Mouse (Mus musculus): ENCODE measurements at regions not wholly inside any gene's neighbourhood (a gene's known extent, or its start where the extent isn't known, plus 50 kb on each side); places are given as distances from the start of the nearest gene placed in this dataset.
A peak's percentile ranks its signal among the peaks of the same experiment; 100 is the strongest.

DNA sequence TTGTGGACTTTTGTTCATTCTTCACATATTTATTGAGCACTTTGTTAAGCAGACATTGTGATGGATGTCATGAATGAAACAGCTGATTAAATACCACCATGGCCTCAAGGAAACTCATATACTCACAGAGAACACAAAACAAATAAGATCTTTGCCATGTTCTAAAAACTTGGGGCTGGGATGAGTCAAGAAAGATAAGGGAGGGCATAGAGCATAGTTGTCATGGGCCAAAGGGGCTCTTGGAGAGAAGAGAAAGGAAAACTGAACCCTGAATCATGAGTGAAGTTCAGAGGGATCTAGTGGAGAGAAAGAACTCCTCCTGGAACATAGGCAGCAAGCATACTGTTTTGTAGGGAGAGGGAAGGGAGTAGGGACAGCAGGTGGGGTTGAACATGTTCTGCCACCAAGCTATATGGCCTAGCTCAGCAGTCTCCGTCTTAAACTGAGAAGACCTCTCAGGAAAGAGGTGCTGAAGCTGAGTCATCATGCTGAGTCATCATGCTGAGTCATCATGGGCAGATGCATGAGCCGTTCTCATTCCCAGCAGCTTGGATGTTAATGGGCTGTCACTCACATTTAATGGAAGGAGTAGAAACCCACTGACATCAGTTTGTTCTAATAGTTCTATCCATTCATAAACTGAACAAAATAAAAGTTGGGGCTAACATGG lies 69.6 kb downstream of the Cetn3 start:
- DNase-seq (ENCODE audit: low spot score), result no peak

DNA sequence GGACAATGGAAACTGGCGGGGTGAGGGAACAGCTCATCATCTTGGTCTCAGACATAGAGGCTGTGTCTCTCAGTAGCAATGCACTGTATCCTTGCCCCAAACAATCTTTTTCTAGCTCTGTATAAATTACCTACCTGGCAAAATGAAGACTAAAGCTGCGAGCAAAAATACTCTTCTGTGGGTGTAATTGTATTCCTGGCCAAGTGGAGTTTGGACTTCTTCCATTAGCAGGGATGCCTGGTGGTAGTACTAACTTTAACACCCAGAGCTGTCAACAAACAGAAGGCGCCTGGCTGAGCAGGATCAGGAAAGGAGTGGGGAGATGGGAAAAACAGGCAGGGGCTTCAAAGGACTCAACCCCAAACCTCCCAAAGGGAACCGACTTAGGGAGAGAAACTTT lies 73.2 kb downstream of the Cetn3 start:
- DNase-seq (ENCODE audit: low spot score), result no peak

DNA sequence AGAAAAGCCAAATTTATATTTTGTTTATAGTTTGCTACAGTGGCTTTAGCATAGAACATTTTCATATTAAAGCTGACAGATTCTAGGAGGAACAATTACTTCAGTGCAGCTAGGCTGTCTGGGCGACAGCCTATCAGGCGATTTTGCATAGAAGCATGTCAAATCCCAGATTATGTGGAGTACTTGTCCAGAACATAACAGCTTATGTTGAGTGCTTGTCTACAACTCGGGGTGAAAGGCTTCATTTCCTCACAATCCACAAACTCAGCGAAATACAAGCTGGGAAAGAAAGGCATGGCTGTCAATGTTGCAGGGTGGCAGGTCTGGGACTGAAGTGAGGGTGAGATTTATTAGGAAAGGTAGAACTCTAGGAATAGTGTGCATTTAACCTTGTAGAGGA lies 77.8 kb downstream of the Cetn3 start:
- no peak for DNase-seq (ENCODE audit: low spot score)

DNA sequence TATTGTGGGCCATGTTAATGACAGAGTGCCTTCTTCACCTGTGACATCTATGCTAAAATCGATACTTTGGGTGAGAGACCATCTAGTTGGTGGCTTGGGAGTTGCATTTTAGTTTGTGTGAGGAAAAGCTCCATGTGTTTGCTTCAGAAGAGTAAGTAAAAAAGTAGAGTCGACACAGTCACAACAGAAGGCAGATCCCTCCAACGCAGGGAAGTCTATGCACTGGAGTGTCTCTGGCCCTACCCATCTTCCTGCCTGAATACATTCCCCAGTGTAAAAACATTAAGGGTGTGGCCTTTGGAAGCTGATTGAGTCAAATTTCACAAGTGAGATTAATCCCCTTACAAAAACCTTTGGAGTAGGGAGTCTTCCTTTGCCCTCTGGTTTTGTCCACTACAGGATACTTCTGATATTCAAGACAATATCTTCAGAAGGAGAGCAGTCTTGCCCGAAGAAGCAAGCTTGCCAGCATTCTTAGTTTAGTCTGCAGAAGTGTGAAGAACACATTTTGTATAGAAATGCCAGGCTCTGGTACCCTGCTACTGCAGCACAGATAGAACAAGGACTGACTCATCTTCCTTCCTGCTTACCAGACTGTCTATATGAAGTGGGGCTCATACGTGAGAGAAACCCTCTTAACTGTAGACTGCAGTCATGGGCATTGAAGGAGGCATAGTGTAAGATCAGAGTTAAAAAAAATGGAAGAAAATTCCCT lies 79.2 kb downstream of the Cetn3 start:
- DNase-seq (ENCODE audit: low spot score), result no peak

DNA sequence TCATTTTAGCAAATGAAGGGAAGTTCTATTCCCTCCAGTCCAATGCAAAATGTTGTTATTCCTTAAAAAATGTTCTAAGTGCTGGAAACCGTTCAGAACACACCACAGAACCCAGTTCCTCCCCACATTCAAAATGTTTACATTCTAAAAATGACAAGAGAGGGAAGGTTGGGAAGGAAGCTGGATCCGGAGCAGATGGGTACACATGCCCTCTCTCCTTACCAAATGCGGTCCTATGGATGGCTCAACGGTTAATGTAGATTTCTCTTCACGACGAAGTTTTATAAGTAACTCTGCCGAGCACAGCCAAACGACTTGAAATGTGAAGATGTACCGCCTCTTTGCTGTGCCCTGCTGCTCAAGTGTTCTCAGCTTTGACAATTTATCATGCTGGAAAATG lies 88.3 kb downstream of the Cetn3 start:
- no peak for DNase-seq (ENCODE audit: low spot score)

DNA sequence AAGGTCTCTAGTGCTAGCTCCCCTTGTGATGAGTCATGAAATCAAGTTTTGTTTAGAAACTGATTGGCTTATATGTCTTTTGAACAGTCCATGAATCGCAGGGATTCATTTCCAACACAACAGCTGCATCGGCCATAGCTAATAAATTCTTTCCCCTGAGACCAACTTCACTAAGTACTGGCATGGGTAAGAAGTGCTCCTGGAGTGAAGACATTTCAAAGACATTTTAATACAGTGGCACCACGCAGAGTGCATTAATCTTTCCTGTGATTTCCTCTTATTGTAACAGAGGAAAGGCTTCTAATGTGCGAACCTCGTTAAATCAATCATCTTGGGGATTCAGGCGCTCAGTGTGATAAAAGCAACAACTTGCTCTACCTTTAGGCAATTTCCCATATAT lies 103.0 kb downstream of the Cetn3 start:
- no peak for DNase-seq (ENCODE audit: low spot score)

DNA sequence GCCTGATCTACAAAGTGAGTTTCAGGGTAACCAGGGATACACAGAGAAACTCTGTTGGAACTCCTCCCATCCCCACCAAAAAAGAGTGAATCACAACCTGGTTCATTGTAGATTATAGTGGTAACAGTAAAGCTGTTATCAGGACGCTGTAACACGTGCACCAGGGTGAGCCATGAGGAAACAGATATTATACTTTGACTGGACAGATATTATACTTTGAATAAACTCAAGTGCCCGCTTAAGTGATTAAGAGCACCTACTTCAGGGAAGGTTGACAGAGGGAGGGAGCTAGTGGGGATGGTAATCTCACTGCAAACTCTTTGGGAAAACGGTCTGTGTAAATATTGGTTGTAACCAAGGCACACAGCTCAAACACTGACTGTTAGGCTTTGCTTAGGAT lies 147.4 kb downstream of the Cetn3 start:
- DNase-seq (ENCODE audit: low spot score), result no peak

DNA sequence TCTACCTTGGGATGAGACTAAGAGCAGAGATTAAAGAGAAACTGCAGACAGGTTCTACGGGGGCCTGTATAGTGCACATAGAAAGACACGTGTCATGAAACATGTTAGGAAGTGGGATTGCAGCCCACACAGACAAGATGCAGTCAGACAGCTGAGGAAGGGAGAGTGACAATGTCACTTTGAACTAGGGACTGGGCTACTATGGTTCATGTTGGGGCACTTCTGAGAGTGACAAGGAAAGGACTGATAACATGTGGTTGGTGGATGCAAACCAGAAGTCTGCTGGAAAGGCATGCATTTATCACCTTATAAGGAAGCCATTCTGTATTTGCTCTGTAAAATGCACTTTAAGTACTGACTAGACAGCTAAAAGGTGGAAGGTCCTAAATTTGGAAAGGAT lies 148.3 kb downstream of the Cetn3 start:
- no peak for DNase-seq (ENCODE audit: low spot score)

DNA sequence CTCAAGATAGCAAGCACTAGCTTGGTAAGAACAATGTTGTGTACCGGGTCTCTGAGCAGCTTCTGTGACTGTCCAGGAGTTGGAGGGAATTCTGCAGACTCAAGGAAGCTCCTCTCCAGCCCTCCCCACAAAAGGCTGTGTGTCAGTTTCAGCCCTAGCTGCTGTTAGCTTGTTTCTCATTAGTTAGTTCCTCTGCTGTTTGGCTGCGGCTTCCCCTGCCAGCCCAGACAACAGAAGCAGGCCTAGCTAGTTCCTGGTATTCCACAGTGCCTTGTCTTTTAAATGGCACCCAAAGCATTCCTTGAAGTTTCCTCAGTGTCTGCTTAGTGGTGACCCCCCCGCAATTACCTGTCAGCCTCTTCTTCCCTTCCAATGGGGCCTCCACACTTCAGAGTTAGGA lies 154.2 kb downstream of the Cetn3 start:
- no peak for DNase-seq (ENCODE audit: low spot score)

DNA sequence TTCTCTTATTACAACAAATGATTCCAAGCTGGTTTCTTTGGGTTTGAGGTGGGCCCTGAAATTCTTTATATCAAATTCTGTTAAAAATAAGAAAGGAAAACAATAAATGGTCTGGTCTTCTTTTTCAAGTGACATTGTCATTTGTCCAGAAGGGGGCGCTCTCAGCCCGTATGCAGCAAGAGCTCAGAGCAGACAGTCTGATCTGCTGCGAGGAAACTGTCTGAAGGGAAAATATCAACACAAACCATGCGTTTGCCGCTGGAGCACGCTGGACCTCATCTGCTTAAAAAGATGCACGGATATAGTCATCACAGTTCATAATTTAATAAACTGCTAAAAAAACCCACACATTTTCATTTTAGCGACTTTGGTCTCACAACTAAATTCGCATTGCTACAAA lies 161.2 kb downstream of the Cetn3 start:
- peak; percentile 68 for DNase-seq (ENCODE audit: low spot score)

DNA sequence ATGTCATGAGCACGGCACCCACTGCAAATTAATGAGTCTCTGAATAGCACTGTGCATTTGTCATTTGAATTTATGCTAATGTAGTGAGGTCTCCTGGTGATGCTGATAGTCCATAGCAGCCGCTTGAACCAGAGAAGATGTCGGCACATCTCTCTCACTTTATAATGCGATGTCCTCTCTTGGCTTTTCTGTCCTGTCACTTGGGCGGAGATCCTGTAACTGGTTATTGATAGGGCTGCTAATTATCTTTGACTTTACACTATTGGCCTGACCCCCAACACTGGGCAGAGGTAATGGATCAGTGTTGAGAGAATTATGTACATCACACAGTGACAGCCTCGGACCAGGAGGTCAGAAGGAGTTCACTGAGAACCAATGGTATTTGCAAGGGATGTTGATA lies 161.6 kb downstream of the Cetn3 start:
- DNase-seq (ENCODE audit: low spot score), result no peak

DNA sequence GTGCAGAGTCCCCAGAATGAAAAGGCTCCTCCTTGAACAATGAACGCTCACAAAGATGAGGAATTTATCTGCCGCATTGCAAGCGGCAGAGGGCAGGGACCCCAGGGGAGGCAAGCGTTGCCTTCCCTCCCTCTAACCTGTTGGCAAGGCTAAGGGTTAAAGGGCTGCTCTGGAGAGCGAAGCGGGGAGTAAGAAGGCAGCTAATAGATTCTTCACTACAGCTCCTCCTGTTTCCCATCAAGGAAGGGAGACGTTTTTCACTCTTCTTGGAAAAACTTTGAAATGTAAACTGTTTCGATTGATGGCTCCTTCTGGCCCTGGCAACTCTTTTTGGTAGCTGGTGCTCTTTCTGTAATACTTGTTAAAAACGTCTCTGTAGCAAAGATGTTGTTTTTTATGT lies 162.9 kb downstream of the Cetn3 start:
- DNase-seq (ENCODE audit: low spot score), result no peak

DNA sequence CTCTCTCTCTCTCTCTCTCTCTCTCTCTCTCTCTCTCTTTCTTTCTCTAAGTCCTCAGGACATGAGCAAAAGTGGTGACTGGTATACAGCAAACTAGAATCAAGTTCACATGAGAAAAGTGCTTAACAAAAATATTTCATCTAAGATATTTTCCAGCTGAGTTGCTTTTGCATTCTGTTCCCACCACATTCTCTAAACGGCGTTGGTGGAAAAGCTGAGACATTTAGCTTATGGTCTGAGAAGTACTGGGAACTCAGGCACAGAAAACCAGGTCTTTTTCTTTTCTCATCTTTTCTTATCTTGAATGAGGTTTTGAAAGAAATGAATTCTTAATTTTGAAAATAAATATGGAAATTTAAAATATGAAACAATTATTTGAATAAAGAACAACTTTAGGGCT lies 182.6 kb downstream of the Cetn3 start:
- DNase-seq (ENCODE audit: low spot score), result no peak

DNA sequence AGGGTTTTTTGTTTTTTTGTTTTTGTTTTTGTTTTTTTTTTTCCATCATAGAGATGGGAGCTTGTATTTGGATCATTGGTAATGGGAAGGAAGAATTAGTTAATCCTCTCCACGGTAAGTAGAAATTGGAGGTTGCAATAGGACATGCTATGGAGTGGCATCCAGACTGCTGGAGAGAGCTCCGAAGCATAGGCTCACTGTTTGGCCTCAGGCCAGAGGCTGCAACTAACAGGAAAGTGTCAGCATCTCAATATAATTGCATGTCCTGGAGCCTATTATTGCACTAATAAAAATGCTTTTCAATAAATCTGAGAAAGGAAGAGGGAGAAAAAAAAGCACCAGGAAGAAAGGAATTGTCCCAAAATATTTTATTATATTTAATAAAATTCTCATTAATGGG lies 193.0 kb downstream of the Cetn3 start:
- DNase-seq (ENCODE audit: low spot score), result no peak

DNA sequence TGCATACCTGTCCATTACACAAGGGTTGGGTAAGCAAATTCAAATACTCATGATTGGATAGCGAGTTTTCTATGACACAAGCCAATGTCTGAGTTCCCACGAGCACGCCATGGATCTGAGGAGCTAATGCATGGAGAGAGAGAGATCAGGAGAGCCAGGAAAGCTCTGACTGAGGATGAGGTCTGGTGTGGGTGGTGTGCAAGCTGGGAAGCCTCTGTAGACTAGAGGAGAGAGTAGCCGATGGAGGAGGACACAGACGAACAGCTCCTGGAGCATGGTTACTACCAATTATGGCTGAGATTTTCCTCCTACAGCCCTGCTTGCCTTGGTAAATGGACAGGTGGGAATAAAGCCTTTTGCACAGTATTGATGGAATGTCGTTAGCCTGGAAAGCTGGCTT lies 195.1 kb downstream of the Cetn3 start:
- DNase-seq (ENCODE audit: low spot score), result no peak

DNA sequence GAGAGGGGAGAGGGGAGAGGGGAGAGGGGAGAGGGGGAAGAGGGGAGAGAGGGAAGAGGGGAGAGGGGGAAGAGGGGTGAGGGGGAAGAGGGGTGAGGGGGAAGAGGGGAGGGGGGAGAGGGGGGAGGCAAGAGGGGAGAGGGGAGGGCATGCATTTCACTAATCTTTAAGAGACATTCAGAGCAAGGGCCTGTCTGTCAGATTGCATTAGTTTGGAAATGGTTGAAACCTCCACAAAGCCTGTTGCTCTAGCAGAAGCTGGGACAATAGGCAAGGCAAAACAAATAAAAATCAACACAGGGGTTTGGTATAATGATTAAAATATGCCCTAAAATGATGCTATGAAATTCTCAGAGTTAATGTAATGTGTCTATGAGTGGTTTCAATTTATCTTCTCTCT lies 196.4 kb downstream of the Cetn3 start:
- DNase-seq (ENCODE audit: low spot score), result no peak

DNA sequence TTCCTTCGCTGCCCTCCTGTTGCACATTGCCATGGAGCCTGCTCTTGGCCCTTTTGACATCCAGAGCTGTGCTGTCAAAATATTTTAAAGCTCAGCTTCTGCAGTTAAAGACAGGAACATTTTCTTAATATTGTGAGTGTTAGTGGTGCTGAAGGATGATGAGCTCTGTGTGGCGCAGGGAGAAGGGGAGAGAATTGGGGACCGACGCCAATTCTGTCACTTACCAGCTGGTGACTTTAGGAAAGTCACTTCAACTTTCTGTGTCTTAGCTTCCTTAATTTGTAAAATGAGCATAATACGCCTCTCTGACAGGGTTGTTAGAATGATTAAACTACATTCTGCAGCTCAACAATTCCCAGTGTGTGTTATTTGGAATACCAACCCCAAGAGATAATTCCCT lies 197.2 kb downstream of the Cetn3 start:
- DNase-seq (ENCODE audit: low spot score), result no peak

DNA sequence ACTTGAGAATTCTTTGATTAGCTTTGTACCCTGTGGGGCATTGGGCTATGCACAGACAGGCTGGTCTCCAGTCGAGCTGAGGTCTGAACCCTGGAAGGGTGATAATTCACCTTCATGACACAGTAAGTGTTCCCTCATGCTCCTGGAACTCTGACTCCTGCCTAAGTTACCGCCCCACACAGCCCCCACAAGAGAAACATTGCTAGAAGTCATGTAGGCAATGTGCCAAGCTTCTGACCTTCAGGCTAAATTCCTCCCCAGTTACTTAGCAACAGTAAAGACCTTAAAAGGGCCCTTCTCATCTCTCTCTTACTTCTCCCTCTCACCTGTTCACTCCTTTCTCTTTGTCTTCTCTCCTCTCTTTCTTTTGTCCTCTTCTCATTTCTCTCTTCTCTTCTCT lies 199.6 kb downstream of the Cetn3 start:
- DNase-seq (ENCODE audit: low spot score), result no peak

DNA sequence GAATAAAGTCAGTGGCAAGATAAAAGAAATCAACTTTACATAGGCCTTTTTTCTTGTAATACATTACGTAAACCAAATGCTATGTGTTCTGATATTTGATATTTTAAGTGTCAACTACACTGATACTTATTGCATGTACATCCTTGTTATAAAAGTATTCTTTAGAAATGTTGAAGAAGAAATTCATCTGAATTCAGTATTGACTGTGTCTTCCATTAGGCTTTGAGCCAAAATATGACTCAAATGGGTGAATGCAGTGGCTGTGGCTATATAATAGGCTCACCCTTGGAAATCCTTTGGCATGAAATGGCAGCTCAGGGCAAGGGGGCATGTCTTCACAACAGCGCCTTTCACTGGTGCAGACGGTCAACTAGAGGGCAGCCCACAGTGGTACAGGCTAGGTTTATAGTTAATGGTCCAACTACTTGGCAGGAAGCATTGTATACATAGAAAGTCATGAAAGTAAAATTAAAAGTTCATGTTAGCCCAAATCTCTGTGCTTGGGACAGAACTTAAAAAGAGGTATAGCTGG lies 217.9 kb downstream of the Cetn3 start:
- no peak for DNase-seq (ENCODE audit: low spot score)

DNA sequence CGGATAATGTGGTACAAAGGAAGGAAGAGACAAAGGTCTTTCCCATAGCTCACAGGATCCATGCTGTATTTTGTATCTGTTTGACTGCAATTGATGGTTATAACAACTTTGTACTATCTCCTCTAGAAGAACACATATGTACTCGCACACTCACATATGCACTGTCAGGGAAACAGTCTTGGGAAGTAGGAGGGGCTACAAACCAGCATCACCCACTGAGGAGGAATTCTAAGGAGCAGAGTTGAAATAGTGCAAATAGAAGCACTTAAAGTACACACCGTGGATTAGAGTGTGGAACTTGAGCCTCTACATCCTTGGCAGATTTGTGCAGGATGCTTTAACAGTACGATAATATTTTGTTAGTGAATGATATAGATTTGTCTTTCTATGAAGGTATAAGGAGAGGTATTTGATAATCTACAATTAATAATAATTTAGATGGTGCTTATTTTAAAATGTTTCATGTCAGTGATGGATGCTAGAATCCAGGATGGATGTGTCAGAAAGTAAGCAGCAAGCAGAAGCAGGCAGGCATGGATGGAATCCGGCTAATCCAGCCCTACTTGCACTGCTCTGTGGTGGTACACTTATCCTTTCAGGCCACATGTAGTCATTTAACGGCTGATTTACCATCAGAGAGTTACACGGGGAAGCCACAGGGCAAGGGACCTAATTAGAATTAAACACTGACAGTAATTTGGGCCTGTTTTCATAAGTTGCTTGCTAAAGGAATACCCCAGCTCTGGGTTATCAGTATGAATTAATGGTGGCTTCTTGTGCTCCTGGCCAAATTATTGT lies 223.3 kb downstream of the Cetn3 start:
- DNase-seq (ENCODE audit: low spot score), result no peak

DNA sequence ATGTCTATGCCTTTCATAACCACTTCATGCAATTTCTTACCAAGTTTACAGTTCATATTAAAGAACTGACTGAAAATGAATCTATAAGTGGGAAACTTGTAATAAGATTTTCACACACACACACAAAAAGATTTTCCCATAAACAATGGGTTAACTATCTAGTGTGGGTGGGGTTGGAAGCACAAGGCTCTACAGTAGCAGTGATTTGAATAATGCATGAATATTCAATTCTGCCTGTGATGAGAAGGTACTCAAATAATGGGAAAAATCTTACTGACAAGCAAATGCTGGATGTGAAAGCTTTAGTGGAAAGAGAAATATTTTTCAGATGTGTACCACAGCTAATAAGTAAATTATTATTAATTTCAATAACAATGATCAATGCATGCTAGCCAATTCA lies 224.3 kb downstream of the Cetn3 start:
- no peak for DNase-seq (ENCODE audit: low spot score)

DNA sequence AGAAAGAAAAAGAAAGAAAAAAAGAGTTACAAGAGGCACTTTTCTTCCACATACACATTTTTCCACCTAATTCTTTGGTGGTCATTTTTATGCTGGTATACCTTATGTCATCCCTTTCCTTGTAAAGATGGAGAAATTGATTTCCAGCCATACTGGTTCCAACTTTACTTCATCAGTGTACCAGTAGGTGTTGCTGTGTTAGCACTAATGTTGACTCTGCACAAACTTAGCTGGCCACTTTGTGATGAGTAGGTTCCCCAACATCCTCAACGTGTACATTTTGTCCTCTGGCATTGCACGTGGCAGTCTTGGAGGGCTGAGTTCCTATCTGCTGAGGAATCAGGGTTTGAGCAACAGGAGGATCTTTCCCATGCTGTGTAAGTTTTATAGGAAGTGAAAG lies 256.7 kb downstream of the Cetn3 start:
- DNase-seq (ENCODE audit: low spot score), result no peak
